Mouse (Mus musculus): ENCODE measurements at regions not wholly inside any gene's neighbourhood (a gene's known extent, or its start where the extent isn't known, plus 50 kb on each side); places are given as distances from the start of the nearest gene placed in this dataset.

DNA sequence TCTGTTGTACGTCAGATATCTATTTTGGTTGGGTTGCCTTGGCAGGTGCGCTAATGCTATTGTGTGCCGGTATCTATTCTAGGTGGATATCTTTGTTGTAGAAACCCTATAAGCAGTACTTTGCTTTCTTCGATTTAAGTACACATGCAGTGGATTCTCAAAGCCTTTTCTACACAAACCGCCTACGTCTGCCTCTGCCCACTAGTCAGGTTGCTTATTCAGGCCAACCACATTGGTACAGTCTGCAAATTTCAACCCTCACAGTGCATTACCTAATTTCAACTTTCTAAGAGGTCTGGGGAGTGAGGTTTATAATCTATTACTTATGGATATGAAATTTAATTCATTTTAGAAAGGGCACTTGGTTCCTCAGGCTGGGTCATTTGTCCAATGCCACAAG lies 223.5 kb upstream of the Slc16a7 start:
- no peak overlapping the region for H3K27ac ChIP-seq (ENCODE audit: control insufficient read depth, low read depth, low read length)
- TF ChIP-seq NRF1 (IDR thresholded peaks at IDR 0.05; ENCODE audit: insufficient read depth, low read depth, low read length, poor library complexity, severe bottlenecking) (no peak), TAL1 (IDR thresholded peaks at IDR 0.05; ENCODE audit: low read length) (no peak), ETS1 (IDR thresholded peaks at IDR 0.05; ENCODE audit: low read depth, low read length) (no peak), KAT2A (conservative IDR thresholded peaks at IDR 0.05; ENCODE audit: low read depth, low read length) (no peak)
- no peaks in the 10 kb centered on the region for H3K27me3 ChIP-seq (ENCODE audit: control insufficient read depth in 1 of 2, insufficient read depth in 2 of 2, low read length in 2 of 2)
- no peaks in the 10 kb centered on the region for H3K79me2 ChIP-seq (ENCODE audit: control insufficient read depth, insufficient read depth, low read length, poor library complexity)
- no peak overlapping the region for H3K4me3 ChIP-seq (ENCODE audit: control insufficient read depth in 1 of 2, insufficient read depth in 1 of 2, low read depth in 2 of 2, low read length in 2 of 2)
- no peak for DNase-seq (ENCODE audit: low read depth, low spot score)
- no peaks in the 10 kb centered on the region for H3K4me1 ChIP-seq (ENCODE audit: control insufficient read depth in 1 of 2, insufficient read depth in 2 of 2, low read length in 2 of 2)
- H3K9ac ChIP-seq (ENCODE audit: control insufficient read depth, low read depth, low read length, poor library complexity, severe bottlenecking): no peak overlapping the region
- no peaks in the 10 kb centered on the region for H3K36me3 ChIP-seq (ENCODE audit: control insufficient read depth in 1 of 2, insufficient read depth in 2 of 2, low read length in 2 of 2)
- H3K9me3 ChIP-seq (replicated peaks; ENCODE audit: insufficient read depth, low read length): no peaks in the 10 kb centered on the region

GRCm38 (mm10) chr10:125621376-125621775 lies 232.1 kb upstream of the Slc16a7 start:
- H3K9ac ChIP-seq (ENCODE audit: control insufficient read depth, low read depth, low read length, poor library complexity, severe bottlenecking): no peak overlapping the region
- H3K27me3 ChIP-seq (ENCODE audit: control insufficient read depth in 1 of 2, insufficient read depth in 2 of 2, low read length in 2 of 2): no peaks in the 10 kb centered on the region
- H3K9me3 ChIP-seq (replicated peaks; ENCODE audit: insufficient read depth, low read length): no peaks in the 10 kb centered on the region
- H3K4me3 ChIP-seq (ENCODE audit: control insufficient read depth in 1 of 2, insufficient read depth in 1 of 2, low read depth in 2 of 2, low read length in 2 of 2): no peak overlapping the region
- H3K27ac ChIP-seq (ENCODE audit: control insufficient read depth, low read depth, low read length): no peak overlapping the region
- no peak for DNase-seq (ENCODE audit: low read depth, low spot score)
- H3K79me2 ChIP-seq (ENCODE audit: control insufficient read depth, insufficient read depth, low read length, poor library complexity): no peaks in the 10 kb centered on the region
- H3K4me1 ChIP-seq (ENCODE audit: control insufficient read depth in 1 of 2, insufficient read depth in 2 of 2, low read length in 2 of 2): no peaks in the 10 kb centered on the region
- TF ChIP-seq TAL1 (IDR thresholded peaks at IDR 0.05; ENCODE audit: low read length): no peak
- no peaks in the 10 kb centered on the region for H3K36me3 ChIP-seq (ENCODE audit: control insufficient read depth in 1 of 2, insufficient read depth in 2 of 2, low read length in 2 of 2)

- H3K27me3 ChIP-seq (ENCODE audit: control insufficient read depth in 1 of 2, insufficient read depth in 2 of 2, low read length in 2 of 2): no peaks in the 10 kb centered on the region
- no peak overlapping the region for H3K4me3 ChIP-seq (ENCODE audit: control insufficient read depth in 1 of 2, insufficient read depth in 1 of 2, low read depth in 2 of 2, low read length in 2 of 2)
- no peaks in the 10 kb centered on the region for H3K4me1 ChIP-seq (ENCODE audit: control insufficient read depth in 1 of 2, insufficient read depth in 2 of 2, low read length in 2 of 2)
- H3K36me3 ChIP-seq (ENCODE audit: control insufficient read depth in 1 of 2, insufficient read depth in 2 of 2, low read length in 2 of 2): no peaks in the 10 kb centered on the region
- no peak for DNase-seq (ENCODE audit: low read depth, low spot score)
- no peaks in the 10 kb centered on the region for H3K79me2 ChIP-seq (ENCODE audit: control insufficient read depth, insufficient read depth, low read length, poor library complexity)
- no peak for TF ChIP-seq E2F4 (IDR thresholded peaks at IDR 0.05; ENCODE audit: borderline replicate concordance, low read depth, low read length)
- no peak for TF ChIP-seq RAD21 (IDR thresholded peaks at IDR 0.05; ENCODE audit: low read depth, low read length)
- no peak for TF ChIP-seq SMC3 (IDR thresholded peaks at IDR 0.05; ENCODE audit: low read depth, low read length)
- TF ChIP-seq BHLHE40 (IDR thresholded peaks at IDR 0.05; ENCODE audit: borderline replicate concordance, low read depth, low read length): no peak
- TF ChIP-seq RCOR1 (IDR thresholded peaks at IDR 0.05; ENCODE audit: low read depth, low read length): no peak
- no peak for TF ChIP-seq POLR2A (IDR thresholded peaks at IDR 0.05; ENCODE audit: control insufficient read depth in 1 of 2, insufficient read depth in 1 of 2, low read depth in 1 of 2, low read length in 2 of 2, poor library complexity in 1 of 2)
- TF ChIP-seq MYC (IDR thresholded peaks at IDR 0.05; ENCODE audit: low read depth, low read length): no peak
- no peak for TF ChIP-seq NRF1 (IDR thresholded peaks at IDR 0.05; ENCODE audit: insufficient read depth, low read depth, low read length, poor library complexity, severe bottlenecking)
- TF ChIP-seq HCFC1 (IDR thresholded peaks at IDR 0.05; ENCODE audit: low read depth, low read length): no peak
- no peak for TF ChIP-seq TBP (IDR thresholded peaks at IDR 0.05; ENCODE audit: low read depth, low read length)
- no peak for TF ChIP-seq JUND (IDR thresholded peaks at IDR 0.05; ENCODE audit: low read depth, low read length)
- no peak for TF ChIP-seq MEF2A (IDR thresholded peaks at IDR 0.05; ENCODE audit: extremely low read depth, insufficient replicate concordance, low read depth, low read length, poor library complexity, severe bottlenecking)
- TF ChIP-seq MYB (IDR thresholded peaks at IDR 0.05; ENCODE audit: low read depth, low read length): no peak
- no peak for TF ChIP-seq NELFE (IDR thresholded peaks at IDR 0.05; ENCODE audit: low read depth, low read length)
- no peak for TF ChIP-seq CHD2 (IDR thresholded peaks at IDR 0.05; ENCODE audit: low read length)
- no peak for TF ChIP-seq USF1 (IDR thresholded peaks at IDR 0.05; ENCODE audit: low read depth, low read length)
- TF ChIP-seq TCF12 (IDR thresholded peaks at IDR 0.05; ENCODE audit: low read depth, low read length): no peak
- no peak for TF ChIP-seq USF2 (IDR thresholded peaks at IDR 0.05; ENCODE audit: borderline replicate concordance in 1 of 2, insufficient read depth in 1 of 2, low read depth in 1 of 2, low read length in 2 of 2)
- no peak overlapping the region for H3K27ac ChIP-seq (ENCODE audit: control insufficient read depth, low read depth, low read length)
- H3K9me3 ChIP-seq (replicated peaks; ENCODE audit: insufficient read depth, low read length): no peaks in the 10 kb centered on the region
- no peak overlapping the region for H3K9ac ChIP-seq (ENCODE audit: control insufficient read depth, low read depth, low read length, poor library complexity, severe bottlenecking)
Measured at GRCm38 (mm10) chr10:125623836-125624235, 234.6 kb upstream of the Slc16a7 start.
